27 mouse cellular contexts compared by ENCODE assay signal in the genomic region with DNA sequence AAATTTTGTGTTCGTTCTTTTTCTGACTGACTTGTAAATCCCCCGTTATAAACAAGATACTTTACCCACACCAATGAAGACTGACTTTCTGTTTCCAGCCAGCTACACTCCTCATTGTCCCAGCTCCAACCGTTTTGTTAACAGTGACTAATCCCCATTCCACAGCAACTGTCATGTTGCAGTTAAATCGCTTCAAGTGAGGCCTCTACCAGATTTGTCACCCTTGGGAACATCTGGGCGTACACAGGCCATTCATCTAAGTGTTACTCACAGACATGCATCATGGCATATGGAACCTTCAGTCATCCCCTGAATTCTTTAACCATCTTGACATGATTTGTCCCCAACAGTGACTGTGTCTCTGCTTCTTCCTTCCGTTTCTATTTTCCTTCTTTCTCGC.
DNase-seq lines count a peak whose midpoint lies in the region; ATAC-seq and TF ChIP-seq lines count a peak whose summit lies in the region.
"Had no signal": no experiment of that assay in that cellular context is flagged by ENCODE, and none has a peak within 500 bp of the region (broad histone marks: within the 10 kb centered on the region; RNA-seq: fewer than 3 reads in every experiment).

No protein-coding gene starts in this region.

- WGBS in embryonic facial prominence, embryonic 14.5 days: 62% methylated on average over 7 of the region's 7 CpGs
- 78% methylated on average over 7 of the region's 7 CpGs for WGBS in embryonic facial prominence, embryonic 10.5 days

- H3K36me3 ChIP-seq in embryonic facial prominence, embryonic 14.5 days (ENCODE audit: control insufficient read depth, insufficient read depth, low read length): no peaks in the 10 kb centered on the region
- no peaks in the 10 kb centered on the region for H3K36me3 ChIP-seq in embryonic facial prominence, embryonic 10.5 days (replicated peaks)
- H3K36me3 ChIP-seq: embryonic facial prominence, embryonic 12.5 days; embryonic facial prominence, embryonic 15.5 days; forebrain, embryonic 10.5 days; forebrain, embryonic 12.5 days had no signal

- no peak overlapping the region for H3K4me3 ChIP-seq in embryonic facial prominence, embryonic 14.5 days (ENCODE audit: low read depth, low read length)
- no peak overlapping the region for H3K4me3 ChIP-seq in embryonic facial prominence, embryonic 10.5 days
- no peak overlapping the region for H3K4me3 ChIP-seq in layer of hippocampus, adult 2 months
- H3K4me3 ChIP-seq: embryonic facial prominence, embryonic 12.5 days; embryonic facial prominence, embryonic 15.5 days; erythroblast, embryonic 14.5 days; forebrain, embryonic 10.5 days; forebrain, embryonic 12.5 days had no signal

- H3K27me3 ChIP-seq in embryonic facial prominence, embryonic 14.5 days (replicated peaks; ENCODE audit: control insufficient read depth, insufficient read depth, low read length): no peaks in the 10 kb centered on the region
- no peaks in the 10 kb centered on the region for H3K27me3 ChIP-seq in embryonic facial prominence, embryonic 10.5 days (replicated peaks; ENCODE audit: low read depth, poor library complexity, severe bottlenecking)
- H3K27me3 ChIP-seq: embryonic facial prominence, embryonic 12.5 days; embryonic facial prominence, embryonic 15.5 days; forebrain, embryonic 12.5 days; Patski had no signal

- no peak for TF ChIP-seq CTCF in layer of hippocampus, adult 2 months (conservative IDR thresholded peaks at IDR 0.05)

- no peak overlapping the region for H3K27ac ChIP-seq in embryonic facial prominence, embryonic 14.5 days (replicated peaks; ENCODE audit: low read depth, low read length)
- no peak overlapping the region for H3K27ac ChIP-seq in embryonic facial prominence, embryonic 10.5 days (replicated peaks)
- peak overlapping the region; percentile 18; the same call in 1 of the 2 replicates for H3K27ac ChIP-seq in layer of hippocampus, adult 2 months
- H3K27ac ChIP-seq: embryonic facial prominence, embryonic 12.5 days; embryonic facial prominence, embryonic 15.5 days; forebrain, embryonic 10.5 days; forebrain, embryonic 12.5 days had no signal

- no peaks in the 10 kb centered on the region for H3K4me1 ChIP-seq in embryonic facial prominence, embryonic 14.5 days (ENCODE audit: control insufficient read depth, insufficient read depth, low read length)
- H3K4me1 ChIP-seq in embryonic facial prominence, embryonic 10.5 days: peaks cover 15% of the 10 kb centered on the region
- H3K4me1 ChIP-seq: embryonic facial prominence, embryonic 12.5 days; embryonic facial prominence, embryonic 15.5 days had no signal

- DNase-seq in embryonic facial prominence, embryonic 14.5 days (ENCODE audit: low spot score): peak; percentile 7
- no peak for DNase-seq in embryonic facial prominence, embryonic 10.5 days (ENCODE audit: low spot score)
- peak; percentile 8 to 14 for DNase-seq in layer of hippocampus, adult 2 months (ENCODE audit: low spot score in 2 of 2)
- DNase-seq in layer of hippocampus, postnatal 36 days: no peak
- DNase-seq in right cerebral cortex, adult 18-20 months: peak; percentile 12
- DNase-seq in right cerebral cortex, postnatal 10 days (ENCODE audit: low spot score in 2 of 2): no peak
- DNase-seq in brain, adult 2 months (ENCODE audit: low read depth, low spot score): peak; percentile 70
- no peak for DNase-seq in gastrocnemius, postnatal 4 days (ENCODE audit: low spot score in 2 of 2)
- DNase-seq: adrenal gland, adult 8-10 months; adrenal gland, postnatal 14 days; adrenal gland, postnatal 36 days; cerebellum, adult 11 months; cerebellum, adult 18-20 months; cerebellum, adult 8-10 months; cerebellum, adult 9-11 months; cerebellum, postnatal 14 days; cerebellum, postnatal 36 days; embryo, embryonic 11 days had no signal

- ATAC-seq in embryonic facial prominence, embryonic 14.5 days (ENCODE audit: low read depth): no peak
- ATAC-seq: activated CD4-positive, CD25-positive, alpha-beta regulatory T cell, adult 4 months; forebrain, embryonic 14.5 days; forebrain, embryonic 16.5 days; Patski had no signal

- H3K4me2 ChIP-seq in embryonic facial prominence, embryonic 14.5 days (ENCODE audit: low read depth, low read length): no peak overlapping the region
- H3K4me2 ChIP-seq: embryonic facial prominence, embryonic 12.5 days; embryonic facial prominence, embryonic 15.5 days; forebrain, embryonic 12.5 days had no signal

- H3K9ac ChIP-seq in embryonic facial prominence, embryonic 14.5 days (ENCODE audit: low read depth, low read length): no peak overlapping the region
- H3K9ac ChIP-seq: embryonic facial prominence, embryonic 12.5 days; embryonic facial prominence, embryonic 15.5 days; forebrain, embryonic 12.5 days had no signal

- no peaks in the 10 kb centered on the region for H3K9me3 ChIP-seq in embryonic facial prominence, embryonic 14.5 days (ENCODE audit: control insufficient read depth, low read length)
- H3K9me3 ChIP-seq in embryonic facial prominence, embryonic 10.5 days: no peaks in the 10 kb centered on the region
- H3K9me3 ChIP-seq: embryonic facial prominence, embryonic 12.5 days; embryonic facial prominence, embryonic 15.5 days; forebrain, embryonic 10.5 days; forebrain, embryonic 12.5 days had no signal

Comparison
In these comparisons a context has a peak if more than half of its experiments do, and no peak if none do; other contexts are left out.
1. DNase-seq: peak in embryonic facial prominence, embryonic 14.5 days (single experiment), layer of hippocampus, adult 2 months (2 of 2), right cerebral cortex, adult 18-20 months (single experiment) and brain, adult 2 months (single experiment); none in embryonic facial prominence, embryonic 10.5 days (single experiment), layer of hippocampus, postnatal 36 days (0 of 2), right cerebral cortex, postnatal 10 days (0 of 2) and gastrocnemius, postnatal 4 days (0 of 2).